Mouse (Mus musculus): ENCODE measurements at regions not wholly inside any gene's neighbourhood (a gene's known extent, or its start where the extent isn't known, plus 50 kb on each side); places are given as distances from the start of the nearest gene placed in this dataset.

DNA sequence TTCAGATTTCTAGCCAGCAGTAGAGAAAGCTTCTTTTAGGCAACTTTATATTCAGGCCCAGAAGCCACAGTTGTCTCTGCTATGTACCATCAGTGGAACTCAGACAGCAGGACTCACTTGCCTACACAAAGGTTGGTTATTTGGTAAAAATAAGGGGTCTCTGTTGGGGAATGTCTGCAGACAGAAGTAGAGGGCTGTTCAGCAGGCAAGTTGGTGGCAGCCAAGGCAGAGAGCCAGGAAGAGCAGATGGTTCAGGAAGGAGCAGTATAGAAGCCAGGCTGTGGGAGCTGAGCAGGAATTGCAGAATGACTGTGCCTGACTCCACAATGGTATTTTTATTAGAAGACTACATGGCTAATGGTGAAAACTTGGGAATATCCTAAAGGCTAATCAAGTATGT, 598.7 kb upstream of the Plxna2 start:
- TF ChIP-seq CTCF (IDR thresholded peaks at IDR 0.05; ENCODE audit: borderline replicate concordance, extremely low read depth, insufficient read depth, insufficient read length) (no peak), POLR2A (IDR thresholded peaks at IDR 0.05; ENCODE audit: borderline replicate concordance, extremely low read depth, insufficient read depth, insufficient read length, poor library complexity, severe bottlenecking) (no peak)
